Mouse (Mus musculus): ENCODE results near the gene Cux2. TPM values are rescaled to one million over a fixed set of nuclear protein-coding genes. Genes with fewer than 3 reads are reported as not detected.
A peak's percentile ranks its signal among the peaks of the same experiment; 100 is the strongest.

Cux2 gene
- polyA plus RNA-seq, 2 experiments, result 3.0 to 6.1 TPM

DNA sequence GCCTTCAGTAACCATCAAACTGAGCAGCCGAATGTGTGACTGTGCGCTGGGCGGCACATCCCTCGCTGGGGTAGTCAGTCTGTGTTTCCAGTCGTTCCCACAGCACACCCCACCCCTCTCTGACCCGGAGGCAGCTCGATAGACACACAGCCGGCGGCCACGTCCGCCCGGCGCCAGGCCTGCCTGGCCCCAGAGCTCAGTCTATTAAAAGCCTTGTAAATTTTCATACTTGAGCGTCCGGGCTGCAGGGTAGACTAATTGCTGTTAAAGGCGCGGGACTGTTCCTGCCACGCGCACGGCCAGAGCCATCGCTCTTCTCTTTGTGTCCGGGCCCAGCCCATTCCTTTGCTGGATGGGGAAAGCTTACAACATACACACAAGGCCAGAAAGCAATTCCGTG, 135.9 kb downstream of the Cux2 start:
- H3K4me1 ChIP-seq (ENCODE audit: control insufficient read depth, insufficient read depth, low read length), result 0 out of 2 replicates have a peak, but pooled peaks cover 5% of the 10 kb centered on the region
- DNase-seq (ENCODE audit: low spot score) (peak; percentile 22), ATAC-seq (ENCODE audit: low FRiP score, low read depth) (peak; percentile 45; the same call in 1 of the 2 replicates)
- no peak overlapping the region for H3K4me3 ChIP-seq (replicated peaks; ENCODE audit: low read length)
- H3K27ac ChIP-seq (replicated peaks; ENCODE audit: low read depth, low read length), result no peak overlapping the region
- H3K27me3 ChIP-seq (ENCODE audit: control insufficient read depth, insufficient read depth, low read length), result no peaks in the 10 kb centered on the region
- no peak for TF ChIP-seq POLR2A (IDR thresholded peaks at IDR 0.05; ENCODE audit: borderline replicate concordance, extremely low read depth, insufficient read depth, insufficient read length)
- WGBS, result 13% methylated on average over 23 of the region's 23 CpGs
- no peaks in the 10 kb centered on the region for H3K9me3 ChIP-seq (ENCODE audit: control insufficient read depth, low read length)
- no peak overlapping the region for H3K9ac ChIP-seq (ENCODE audit: low read depth, low read length, severe bottlenecking)
- no peaks in the 10 kb centered on the region for H3K36me3 ChIP-seq (ENCODE audit: control insufficient read depth, insufficient read depth, low read length)
- H3K4me2 ChIP-seq (replicated peaks; ENCODE audit: low read depth, low read length, severe bottlenecking), result peak overlapping the region; percentile 13; the same call in 1 of the 2 replicates

DNA sequence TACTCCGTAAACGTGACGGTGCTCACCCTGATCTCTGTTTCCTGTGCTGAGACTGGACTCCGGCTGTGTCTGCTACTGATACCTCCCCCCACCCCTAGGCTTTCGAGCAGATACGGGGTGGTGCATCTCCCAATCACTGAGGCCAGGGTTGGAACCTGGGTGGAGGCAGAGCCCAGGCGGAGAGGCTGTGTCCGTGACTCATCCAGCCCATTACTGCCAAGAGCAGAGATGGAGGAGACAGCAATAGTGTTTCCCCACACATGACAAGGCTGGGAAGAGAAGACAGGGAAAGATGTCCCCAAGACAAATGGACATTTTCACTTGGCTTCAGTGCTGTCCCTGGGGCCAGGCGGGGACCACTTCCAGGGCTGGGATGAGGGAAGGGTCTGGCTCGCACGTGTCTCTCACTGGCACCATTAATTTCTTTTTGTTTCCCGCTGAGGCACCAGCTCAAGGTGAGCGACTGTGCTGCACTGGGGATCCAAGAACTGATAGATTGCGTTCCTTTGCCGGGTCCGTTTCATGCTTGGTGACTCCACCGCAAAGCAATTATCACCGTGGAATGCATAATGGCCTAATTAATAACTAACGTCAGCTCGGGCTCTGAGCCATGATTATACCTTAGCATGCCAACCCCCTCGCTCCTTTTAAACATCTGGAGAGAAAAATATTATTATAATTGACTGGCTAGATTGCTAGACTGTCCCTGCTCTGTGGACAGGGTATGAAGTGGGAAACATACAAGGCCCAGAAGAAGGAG, 140.5 kb downstream of the Cux2 start:
- H3K4me1 ChIP-seq (ENCODE audit: control insufficient read depth, insufficient read depth, low read length), result 0 out of 2 replicates have a peak, but pooled peaks cover 2% of the 10 kb centered on the region
- ATAC-seq (ENCODE audit: low FRiP score, low read depth) (no peak), DNase-seq (ENCODE audit: low spot score) (no peak)
- no peak overlapping the region for H3K4me3 ChIP-seq (replicated peaks; ENCODE audit: low read length)
- no peaks in the 10 kb centered on the region for H3K9me3 ChIP-seq (ENCODE audit: control insufficient read depth, low read length)
- no peak for TF ChIP-seq POLR2A (IDR thresholded peaks at IDR 0.05; ENCODE audit: borderline replicate concordance, extremely low read depth, insufficient read depth, insufficient read length)
- H3K27me3 ChIP-seq (ENCODE audit: control insufficient read depth, insufficient read depth, low read length), result no peaks in the 10 kb centered on the region
- H3K9ac ChIP-seq (ENCODE audit: low read depth, low read length, severe bottlenecking), result no peak overlapping the region
- no peaks in the 10 kb centered on the region for H3K36me3 ChIP-seq (ENCODE audit: control insufficient read depth, insufficient read depth, low read length)
- no peak overlapping the region for H3K4me2 ChIP-seq (replicated peaks; ENCODE audit: low read depth, low read length, severe bottlenecking)
- WGBS, result 67% methylated on average over 21 of the region's 21 CpGs
- H3K27ac ChIP-seq (replicated peaks; ENCODE audit: low read depth, low read length), result no peak overlapping the region

DNA sequence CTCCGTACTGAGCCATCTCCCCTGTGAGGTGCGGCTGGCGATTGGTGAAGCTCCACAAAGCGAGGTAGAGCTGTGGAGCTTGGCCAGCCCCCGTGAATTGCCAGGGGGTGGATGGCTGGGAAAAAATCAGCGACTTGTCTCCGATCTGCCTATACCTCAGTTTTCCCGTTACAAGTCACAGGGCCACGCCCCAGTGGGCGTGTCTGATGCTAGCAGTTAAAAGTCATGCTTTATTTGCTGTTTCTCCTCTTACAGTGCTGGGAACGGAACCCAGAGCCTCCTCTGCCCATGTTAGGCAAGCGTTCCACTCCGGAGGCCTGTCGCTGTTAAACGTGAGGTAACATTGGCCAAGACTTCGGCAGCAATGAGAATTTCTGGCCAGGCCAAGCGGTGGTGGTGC, 144.2 kb downstream of the Cux2 start:
- ATAC-seq (ENCODE audit: low FRiP score, low read depth) (no peak), DNase-seq (ENCODE audit: low spot score) (no peak)
- no peaks in the 10 kb centered on the region for H3K9me3 ChIP-seq (ENCODE audit: control insufficient read depth, low read length)
- H3K4me2 ChIP-seq (replicated peaks; ENCODE audit: low read depth, low read length, severe bottlenecking), result no peak overlapping the region
- no peak overlapping the region for H3K27ac ChIP-seq (replicated peaks; ENCODE audit: low read depth, low read length)
- no peak for TF ChIP-seq POLR2A (IDR thresholded peaks at IDR 0.05; ENCODE audit: borderline replicate concordance, extremely low read depth, insufficient read depth, insufficient read length)
- H3K36me3 ChIP-seq (ENCODE audit: control insufficient read depth, insufficient read depth, low read length), result no peaks in the 10 kb centered on the region
- no peak overlapping the region for H3K9ac ChIP-seq (ENCODE audit: low read depth, low read length, severe bottlenecking)
- no peaks in the 10 kb centered on the region for H3K27me3 ChIP-seq (ENCODE audit: control insufficient read depth, insufficient read depth, low read length)
- 77% methylated on average over 17 of the region's 17 CpGs for WGBS
- no peaks in the 10 kb centered on the region for H3K4me1 ChIP-seq (ENCODE audit: control insufficient read depth, insufficient read depth, low read length)
- H3K4me3 ChIP-seq (replicated peaks; ENCODE audit: low read length), result no peak overlapping the region

DNA sequence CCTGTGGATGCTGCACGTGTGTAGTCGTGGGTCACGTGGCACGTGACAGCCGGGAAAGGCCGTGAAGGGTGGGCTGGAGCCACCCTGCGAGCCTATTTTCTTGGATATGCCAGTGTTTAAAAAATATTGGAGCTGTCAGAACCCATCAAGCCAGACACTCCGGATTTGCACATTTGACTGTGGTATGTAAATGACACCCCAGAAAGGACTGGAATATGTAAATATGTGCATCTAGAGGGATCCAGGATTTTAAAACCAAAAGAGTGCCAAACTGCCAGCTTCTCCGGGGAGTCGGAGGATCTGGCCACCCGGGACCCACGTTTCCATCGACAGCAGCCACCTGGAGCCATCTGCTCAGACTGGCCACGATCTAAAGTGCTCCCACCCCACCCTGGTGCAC, 145.1 kb downstream of the Cux2 start:
- no peak for DNase-seq (ENCODE audit: low spot score)
- no peak overlapping the region for H3K4me3 ChIP-seq (replicated peaks; ENCODE audit: low read length)
- H3K36me3 ChIP-seq (ENCODE audit: control insufficient read depth, insufficient read depth, low read length), result no peaks in the 10 kb centered on the region
- TF ChIP-seq POLR2A (IDR thresholded peaks at IDR 0.05; ENCODE audit: borderline replicate concordance, extremely low read depth, insufficient read depth, insufficient read length), result no peak
- H3K9ac ChIP-seq (ENCODE audit: low read depth, low read length, severe bottlenecking), result no peak overlapping the region
- ATAC-seq (ENCODE audit: low FRiP score, low read depth), result no peak
- 90% methylated on average over 14 of the region's 14 CpGs for WGBS
- H3K4me2 ChIP-seq (replicated peaks; ENCODE audit: low read depth, low read length, severe bottlenecking), result no peak overlapping the region
- no peaks in the 10 kb centered on the region for H3K27me3 ChIP-seq (ENCODE audit: control insufficient read depth, insufficient read depth, low read length)
- no peaks in the 10 kb centered on the region for H3K9me3 ChIP-seq (ENCODE audit: control insufficient read depth, low read length)
- no peaks in the 10 kb centered on the region for H3K4me1 ChIP-seq (ENCODE audit: control insufficient read depth, insufficient read depth, low read length)
- no peak overlapping the region for H3K27ac ChIP-seq (replicated peaks; ENCODE audit: low read depth, low read length)

DNA sequence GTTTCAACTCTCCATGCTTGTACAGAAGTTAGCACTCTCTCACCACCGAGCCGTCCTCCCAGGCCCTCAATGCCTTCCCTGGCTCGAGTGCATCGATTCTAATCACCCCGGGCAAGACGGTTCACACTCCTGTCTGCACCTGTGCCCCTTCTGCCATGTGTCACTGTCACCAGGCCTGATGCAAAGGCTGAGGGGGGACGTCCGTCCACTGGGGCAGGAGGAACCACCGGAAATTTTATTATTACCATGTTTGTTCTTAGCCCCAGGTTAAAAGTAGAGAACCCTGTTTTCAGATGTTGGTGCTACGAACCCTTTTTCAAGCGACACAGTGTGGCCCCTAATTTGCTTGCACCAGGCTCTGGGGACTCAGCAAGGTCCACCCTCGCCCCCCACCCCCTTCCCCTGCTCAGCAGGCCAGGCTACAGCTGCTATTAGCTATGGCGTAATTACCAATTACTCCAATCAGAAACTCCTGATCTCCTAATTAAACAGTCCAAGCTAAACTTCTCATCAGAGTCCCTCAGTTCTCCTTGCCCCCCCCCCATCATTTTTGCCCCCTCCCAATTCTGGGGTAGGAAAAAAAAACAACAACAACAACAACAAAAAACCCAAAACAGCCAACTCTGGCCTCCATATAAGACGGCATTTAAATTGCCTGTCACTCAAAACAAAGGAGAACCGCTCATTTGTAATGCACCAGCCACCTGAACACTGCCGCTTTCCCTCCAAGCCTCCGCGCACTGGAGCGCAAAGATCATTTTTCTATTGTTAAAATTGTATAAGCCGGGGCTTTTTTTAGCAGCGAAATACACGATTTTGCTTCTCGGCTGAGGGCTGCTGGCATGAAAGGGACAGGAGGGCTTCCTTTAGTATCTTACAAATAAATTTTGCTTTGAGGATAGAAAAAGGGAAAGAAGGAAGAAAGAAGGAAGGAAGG, 146.8 kb downstream of the Cux2 start:
- H3K27ac ChIP-seq (replicated peaks; ENCODE audit: low read depth, low read length), result no peak overlapping the region
- H3K9ac ChIP-seq (ENCODE audit: low read depth, low read length, severe bottlenecking), result no peak overlapping the region
- no peak overlapping the region for H3K4me3 ChIP-seq (replicated peaks; ENCODE audit: low read length)
- no peaks in the 10 kb centered on the region for H3K4me1 ChIP-seq (ENCODE audit: control insufficient read depth, insufficient read depth, low read length)
- H3K27me3 ChIP-seq (ENCODE audit: control insufficient read depth, insufficient read depth, low read length), result no peaks in the 10 kb centered on the region
- H3K36me3 ChIP-seq (ENCODE audit: control insufficient read depth, insufficient read depth, low read length), result no peaks in the 10 kb centered on the region
- ATAC-seq (ENCODE audit: low FRiP score, low read depth) (no peak), DNase-seq (ENCODE audit: low spot score) (no peak)
- no peak for TF ChIP-seq POLR2A (IDR thresholded peaks at IDR 0.05; ENCODE audit: borderline replicate concordance, extremely low read depth, insufficient read depth, insufficient read length)
- H3K9me3 ChIP-seq (ENCODE audit: control insufficient read depth, low read length), result no peaks in the 10 kb centered on the region
- WGBS, result 28% methylated on average over 23 of the region's 23 CpGs
- no peak overlapping the region for H3K4me2 ChIP-seq (replicated peaks; ENCODE audit: low read depth, low read length, severe bottlenecking)
